Mouse (Mus musculus) heart, postnatal 4 days (tissue): Measurements from ENCODE around the gene Mindy4b-ps. TPM values are rescaled to one million over a fixed set of nuclear protein-coding genes. Genes with fewer than 3 reads are reported as not detected.

Source experiments
- DNase-seq: peaks from one replicate; pipeline ENCODE4 v3.0.0; 2021
- total RNA-seq, 2 experiments: library from RNA; stranded (reverse); gene quantifications; 2 replicates each; pipeline ENCODE4 v1.2.3; 2021

Mindy4b-ps gene
- total RNA-seq, 2 experiments from 2014 or later, result 0.32 to 0.41 TPM

DNA sequence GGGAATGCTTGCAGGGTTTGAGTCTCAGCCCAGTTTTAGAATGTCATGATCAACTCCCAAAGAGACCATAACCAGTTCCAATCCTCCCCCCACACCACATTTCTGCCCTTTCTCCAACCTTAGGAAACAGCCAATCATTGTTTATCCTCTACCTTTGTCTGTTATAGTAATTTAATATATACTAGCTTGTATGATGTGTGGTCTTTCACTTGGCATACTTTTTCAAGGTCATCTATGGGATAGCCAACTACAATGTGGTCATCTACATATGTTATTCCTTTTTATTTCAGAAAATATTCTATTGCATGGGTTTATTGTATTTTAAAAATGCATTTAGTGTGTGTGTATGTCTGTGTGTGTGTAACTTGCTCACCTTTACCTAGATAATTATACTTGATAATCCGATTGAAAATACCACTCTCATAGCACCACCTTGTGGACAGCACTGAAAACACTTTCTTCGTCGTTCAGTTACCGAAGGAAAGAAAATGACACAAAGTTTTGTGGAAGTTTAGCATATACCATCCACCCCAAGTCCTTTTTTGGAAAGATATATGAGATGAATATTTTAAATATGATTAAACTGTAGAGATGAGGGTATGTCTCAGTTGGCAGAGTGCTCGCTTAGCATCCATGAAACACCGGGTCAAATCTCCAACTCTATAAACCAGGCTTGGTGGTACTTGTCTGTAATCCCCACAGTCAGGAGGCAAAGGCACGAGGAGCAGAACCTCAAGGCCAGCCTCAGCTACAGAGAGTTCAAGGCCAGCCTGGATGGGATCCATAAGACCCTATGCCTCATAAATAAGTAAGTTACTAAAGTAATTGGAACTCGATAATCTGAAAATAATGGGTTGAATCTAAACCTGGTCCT lies 37.7 kb downstream of the Mindy4b-ps start:
- DNase-seq, result peak; percentile 20

DNA sequence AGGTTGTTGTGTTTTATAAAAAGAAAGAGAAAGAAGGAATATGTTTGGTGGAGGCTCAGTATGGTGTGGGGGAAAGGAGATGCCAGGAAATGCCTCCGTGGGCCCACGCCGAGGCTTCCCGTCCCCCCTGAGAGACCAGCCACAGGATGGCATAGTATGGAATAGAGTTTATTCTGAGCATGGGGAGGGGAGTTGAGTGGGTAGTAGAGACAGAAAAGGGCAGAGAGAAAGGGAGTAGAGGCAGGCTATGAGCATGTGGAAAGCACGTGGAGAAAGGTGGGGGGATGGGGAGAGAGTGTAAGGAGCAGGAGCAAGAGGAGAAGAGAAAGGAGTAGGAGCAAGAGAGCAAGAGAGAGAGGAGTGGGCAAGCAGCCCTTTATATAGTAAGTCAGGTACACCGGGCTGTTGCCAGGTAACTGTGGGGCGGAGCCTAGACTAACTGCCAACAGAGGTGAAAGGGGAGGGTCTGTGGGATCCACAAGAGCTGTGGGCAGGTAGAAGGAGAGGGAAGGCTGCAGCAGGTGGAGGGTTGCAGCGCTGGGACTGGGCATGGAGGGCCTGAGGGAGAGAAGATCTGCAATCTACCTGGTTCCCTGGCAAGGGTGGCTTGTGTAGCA lies 38.4 kb downstream of the Mindy4b-ps start:
- DNase-seq, result no peak

DNA sequence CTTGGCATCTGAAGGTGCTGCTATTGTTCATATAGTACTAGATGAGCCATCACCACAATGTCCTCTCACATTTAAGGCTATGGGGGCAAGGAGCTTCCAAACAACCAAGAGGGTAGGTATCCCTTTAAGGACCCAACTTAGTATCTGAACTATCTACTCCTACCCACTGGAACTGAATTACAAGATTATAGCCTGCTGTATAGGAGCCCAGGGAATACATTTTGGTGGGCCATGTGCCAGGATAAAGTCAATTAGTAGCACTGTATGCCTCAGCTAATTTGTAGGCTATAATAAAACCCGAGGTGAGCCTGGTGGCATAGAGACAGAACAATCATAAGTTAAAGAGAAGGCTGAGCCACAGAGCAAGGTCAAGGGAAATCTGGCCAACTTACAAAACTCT lies 65.7 kb downstream of the Mindy4b-ps start:
- no peak for DNase-seq

DNA sequence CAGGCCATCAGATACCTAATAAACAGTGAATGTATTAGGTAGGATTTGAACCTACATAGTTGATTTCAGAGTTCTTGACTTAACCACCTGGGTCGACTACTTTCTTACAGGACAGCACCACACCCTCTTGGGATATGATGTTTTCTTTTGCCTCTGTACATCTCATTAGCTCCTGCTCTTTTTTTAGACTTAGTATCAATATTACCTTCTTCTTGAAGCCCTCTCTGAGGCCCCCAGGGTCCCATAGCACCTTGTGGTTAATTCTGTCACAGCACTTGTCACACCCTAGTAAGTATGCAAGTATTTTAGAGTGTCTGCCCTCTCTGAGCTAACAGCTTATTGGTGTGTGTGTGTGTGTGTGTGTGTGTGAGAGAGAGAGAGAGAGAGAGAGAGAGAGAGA lies 66.3 kb downstream of the Mindy4b-ps start:
- no peak for DNase-seq

DNA sequence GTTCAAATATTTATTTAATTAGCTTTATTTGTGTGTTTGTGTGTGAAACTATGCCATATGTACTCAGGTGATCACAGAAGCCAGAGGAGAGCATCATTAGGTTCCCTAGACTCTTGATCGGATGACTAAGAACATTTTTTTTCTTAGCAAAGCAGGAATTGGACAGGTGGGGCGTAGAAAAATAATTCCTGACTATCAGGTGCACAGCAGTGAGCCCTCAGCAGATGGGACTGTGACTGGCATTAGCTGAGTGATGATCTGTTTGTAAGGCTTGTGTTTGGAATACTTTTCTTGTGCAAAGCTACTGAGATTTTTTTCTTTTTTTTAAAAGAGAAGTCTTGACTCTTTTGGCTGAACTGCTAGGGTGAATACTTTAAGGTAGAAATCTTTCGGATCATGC lies 67.8 kb downstream of the Mindy4b-ps start:
- DNase-seq, result no peak

DNA sequence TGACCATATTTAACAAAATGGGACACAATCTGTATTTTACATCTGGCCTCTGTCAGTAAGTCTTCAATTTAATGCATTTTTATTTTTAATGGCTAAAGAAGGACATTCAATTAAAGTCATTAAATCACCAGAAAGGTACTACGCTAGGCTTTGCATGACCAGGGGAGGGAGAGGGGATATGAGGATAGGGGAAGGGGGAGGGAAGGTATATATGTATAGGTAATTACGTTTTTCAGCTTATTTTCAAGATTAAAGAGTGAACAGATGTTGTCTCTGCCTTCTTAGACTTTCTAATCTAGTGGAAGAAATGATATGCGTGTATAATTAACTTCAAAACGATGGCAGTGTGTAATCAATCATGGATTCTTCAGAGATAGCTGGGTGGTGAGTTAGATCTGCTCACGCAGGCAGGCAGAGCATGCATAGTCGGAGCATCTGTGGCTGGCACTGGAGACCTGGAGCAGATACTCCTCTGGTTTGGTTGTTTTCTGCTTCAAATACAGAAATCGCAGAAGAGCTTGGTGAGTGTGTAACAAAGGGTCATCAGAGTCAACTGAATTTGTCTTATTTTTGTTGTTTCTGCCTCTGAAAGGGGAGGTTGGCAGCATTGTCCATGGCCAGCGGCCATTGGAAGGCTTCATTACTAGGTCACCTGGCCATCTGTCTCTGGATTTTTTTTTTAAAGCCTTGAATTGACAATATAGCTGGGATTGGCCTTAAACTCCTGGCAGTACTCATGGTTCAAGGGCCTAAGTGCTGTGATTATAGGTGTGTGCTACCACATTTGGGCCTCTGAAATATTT lies 70.1 kb downstream of the Mindy4b-ps start:
- no peak for DNase-seq

DNA sequence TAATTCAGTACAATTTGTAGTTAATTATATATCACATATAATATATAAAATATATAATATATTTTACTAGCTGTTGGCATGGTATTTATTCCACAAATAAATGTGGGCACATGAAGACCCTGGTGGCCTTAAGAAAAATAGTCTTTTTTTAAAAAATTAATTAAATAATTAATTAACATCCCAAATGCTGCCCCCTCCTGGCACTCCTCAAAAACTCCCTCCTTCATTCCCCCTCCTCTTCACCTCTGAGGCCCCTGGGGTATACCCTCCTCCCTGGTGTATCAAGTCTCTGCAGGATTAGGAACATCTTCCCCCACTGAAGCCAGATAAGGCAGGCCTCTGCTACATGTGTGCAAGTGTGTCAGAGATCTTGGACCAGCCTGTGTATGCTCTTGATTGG lies 73.4 kb downstream of the Mindy4b-ps start:
- DNase-seq, result no peak

DNA sequence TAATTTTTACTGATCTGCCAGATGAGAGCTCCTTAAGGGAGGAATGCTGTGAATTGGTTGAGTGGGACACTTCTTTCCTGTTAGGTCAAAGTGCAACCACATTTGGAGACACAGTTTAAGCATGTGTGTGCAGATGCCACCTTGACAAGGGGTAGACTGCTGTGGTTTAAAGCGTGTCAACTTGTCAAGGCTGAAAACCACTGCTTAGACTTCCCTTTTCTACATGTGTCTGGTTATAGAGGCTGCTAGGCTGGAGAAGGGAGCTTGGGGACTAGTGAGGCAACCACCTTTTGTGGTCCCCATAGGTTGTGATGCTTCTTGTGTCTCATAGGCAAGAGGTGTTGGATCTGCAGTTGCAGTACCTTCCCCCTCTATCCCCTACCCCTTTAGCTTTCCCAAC lies 74.2 kb downstream of the Mindy4b-ps start:
- DNase-seq, result no peak

DNA sequence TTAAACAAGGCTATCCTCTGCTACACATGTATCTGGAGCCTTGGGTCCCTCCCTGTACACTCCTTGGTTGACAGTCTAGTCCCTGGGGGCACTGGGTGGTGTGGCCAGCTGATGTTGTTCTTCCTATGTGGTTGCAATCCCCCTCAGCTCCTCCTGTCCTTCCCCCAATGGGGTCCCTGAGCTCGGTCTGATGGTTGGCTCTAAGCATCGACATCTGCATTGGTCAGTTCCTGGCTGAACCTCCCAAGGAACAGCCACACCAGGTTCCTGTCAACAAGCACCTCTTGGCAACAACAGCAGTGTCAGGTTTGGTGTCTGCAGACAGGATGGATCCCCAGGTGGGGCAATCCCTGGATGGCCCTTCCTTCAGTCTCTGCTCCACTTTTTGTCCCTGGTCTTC lies 82.6 kb downstream of the Mindy4b-ps start:
- no peak for DNase-seq

Other genes with a start within 250 kb of the Mindy4b-ps start
- gene Selenot, start 245.7 kb downstream of the Mindy4b-ps start, total RNA-seq, result 100 to 1,000 TPM; 117 to 120 TPM
- under 1 TPM; 0.16 to 0.24 TPM for gene Erich6, start 185.1 kb downstream of the Mindy4b-ps start, total RNA-seq
- 10 to 100 TPM; 16.3 to 18.5 TPM for gene Siah2, start 129.9 kb downstream of the Mindy4b-ps start, total RNA-seq
- gene Clrn1, start 63.0 kb upstream of the Mindy4b-ps start, total RNA-seq, result not detected
- 10 to 100 TPM; 15.0 to 16.3 TPM for gene Med12l, start 183.5 kb upstream of the Mindy4b-ps start, total RNA-seq